Mouse (Mus musculus) CH12.LX (cell line): Measurements from ENCODE around the gene Cnr2. TPM values are rescaled to one million over a fixed set of nuclear protein-coding genes. Genes with fewer than 3 reads are reported as not detected.
A peak's percentile ranks its signal among the peaks of the same experiment; 100 is the strongest.

Experiments used
- DNase-seq: peaks from one replicate; pipeline ENCODE4 v3.0.0-alpha.2; 2013; ENCODE audit errors: extremely low read depth
- H3K27ac ChIP-seq: 2 replicates; pipeline ENCODE4 v1.5.1; 2012; ENCODE audit warnings: low read depth, mild to moderate bottlenecking, control low read depth, moderate library complexity; ENCODE audit not compliant: insufficient read depth
- H3K27me3 ChIP-seq: replicated peaks from 2 replicates; pipeline ENCODE3; 2012; ENCODE audit warnings: inconsistent platforms
- H3K36me3 ChIP-seq, 2 experiments: replicated peaks in 1 of 2; 2 replicates each; pipeline versions ENCODE3 to v1.6.1; 2012; ENCODE audit warnings: inconsistent platforms in 1 of 2, low read length in 1 of 2, mild to moderate bottlenecking in 1 of 2, mixed read lengths in 1 of 2, moderate library complexity in 1 of 2; ENCODE audit not compliant: control insufficient read depth in 1 of 2, insufficient read depth in 1 of 2
- H3K4me1 ChIP-seq, 2 experiments: 2 replicates each; pipeline ENCODE4 v1.6.1; 2012; ENCODE audit warnings: inconsistent platforms in 1 of 2, moderate library complexity in 1 of 2; ENCODE audit not compliant: insufficient read depth in 2 of 2, control insufficient read depth in 1 of 2
- H3K4me2 ChIP-seq: 2 replicates; pipeline ENCODE4 v1.6.1; 2012; ENCODE audit warnings: low read depth, mild to moderate bottlenecking, control low read depth; ENCODE audit not compliant: poor library complexity, insufficient read depth, severe bottlenecking
- H3K4me3 ChIP-seq, 3 experiments: fragments of 150-350 bp in 1 of 3; sonication (generic) in 1 of 3; replicated peaks in 1 of 3; 2 replicates each; pipeline versions ENCODE3 to v1.5.1; 2011 to 2012; ENCODE audit warnings: low read depth in 2 of 3, low read length in 2 of 3, mild to moderate bottlenecking in 2 of 3, moderate library complexity in 2 of 3, control low read depth in 1 of 3, improper control_type of control experiment in 1 of 3, inconsistent platforms in 1 of 3, mixed read lengths in 1 of 3; ENCODE audit not compliant: poor library complexity in 1 of 3
- H3K79me2 ChIP-seq: replicated peaks from 2 replicates; pipeline ENCODE4 v1.6.1; 2012; ENCODE audit warnings: mild to moderate bottlenecking, moderate library complexity; ENCODE audit not compliant: control insufficient read depth, poor library complexity, insufficient read depth, severe bottlenecking; ENCODE audit errors: extremely low read depth
- H3K9ac ChIP-seq: 2 replicates; pipeline ENCODE4 v1.6.1; 2012; ENCODE audit warnings: low read depth, mild to moderate bottlenecking, control low read depth, moderate library complexity; ENCODE audit not compliant: insufficient read depth
- H3K9me3 ChIP-seq: replicated peaks from 2 replicates; pipeline ENCODE3; 2012; ENCODE audit warnings: low read length, inconsistent platforms, mixed read lengths
- BHLHE40 ChIP-seq: IDR thresholded peaks from 2 replicates; pipeline ENCODE4 v1.6.1; 2011; ENCODE audit warnings: mild to moderate bottlenecking, low read depth, low read length, improper control_type of control experiment
- CHD1 ChIP-seq: IDR thresholded peaks from 2 replicates; pipeline ENCODE4 v1.6.1; 2012; ENCODE audit warnings: low read depth, low read length, improper control_type of control experiment, inconsistent platforms
- CHD2 ChIP-seq: IDR thresholded peaks from 2 replicates; pipeline ENCODE4 v1.6.1; 2011; ENCODE audit warnings: low read length, improper control_type of control experiment
- CTCF ChIP-seq, 2 experiments: IDR thresholded peaks in 1 of 2; conservative IDR thresholded peaks in 1 of 2; 2 replicates each; pipeline ENCODE4 v1.5.1; 2011 to 2012; ENCODE audit warnings: low read depth in 2 of 2, low read length in 2 of 2, improper control_type of control experiment in 1 of 2, inconsistent platforms in 1 of 2, mild to moderate bottlenecking in 1 of 2, moderate library complexity in 1 of 2
- E2F4 ChIP-seq: IDR thresholded peaks from 2 replicates; pipeline ENCODE4 v1.6.1; 2011; ENCODE audit warnings: low read depth, low read length, improper control_type of control experiment; ENCODE audit not compliant: insufficient replicate concordance
- ELF1 ChIP-seq: IDR thresholded peaks from 2 replicates; pipeline ENCODE4 v1.6.1; 2014; ENCODE audit warnings: low read depth, mild to moderate bottlenecking, inconsistent platforms, low read length, improper control_type of control experiment
- GABPA ChIP-seq: IDR thresholded peaks from 2 replicates; pipeline ENCODE4 v1.6.1; 2012; ENCODE audit warnings: low read depth, low read length, improper control_type of control experiment, inconsistent platforms; ENCODE audit not compliant: insufficient replicate concordance
- HCFC1 ChIP-seq: IDR thresholded peaks from 2 replicates; pipeline ENCODE4 v1.6.1; 2012; ENCODE audit warnings: low read depth, mild to moderate bottlenecking, inconsistent platforms, low read length, improper control_type of control experiment
- IRF4 ChIP-seq: IDR thresholded peaks from 2 replicates; pipeline ENCODE4 v1.6.1; 2014; ENCODE audit warnings: low read depth, mild to moderate bottlenecking, inconsistent platforms, low read length, improper control_type of control experiment
- JUN ChIP-seq: IDR thresholded peaks from 2 replicates; pipeline ENCODE4 v1.6.1; 2011; ENCODE audit warnings: low read depth, mild to moderate bottlenecking, low read length, improper control_type of control experiment, moderate library complexity; ENCODE audit not compliant: insufficient read depth
- JUND ChIP-seq: conservative IDR thresholded peaks from 2 replicates; pipeline ENCODE4 v1.6.1; 2011; ENCODE audit warnings: low read depth, low read length, improper control_type of control experiment
- KAT2A ChIP-seq: IDR thresholded peaks from 2 replicates; pipeline ENCODE4 v1.6.1; 2012; ENCODE audit warnings: low read length, improper control_type of control experiment, inconsistent platforms; ENCODE audit not compliant: insufficient replicate concordance
- MAFK ChIP-seq: IDR thresholded peaks from 2 replicates; pipeline ENCODE4 v1.6.1; 2011; ENCODE audit warnings: low read length, improper control_type of control experiment; ENCODE audit not compliant: insufficient replicate concordance
- MAX ChIP-seq: IDR thresholded peaks from 2 replicates; pipeline ENCODE4 v1.6.1; 2011; ENCODE audit warnings: low read length, improper control_type of control experiment
- MAZ ChIP-seq: IDR thresholded peaks from 2 replicates; pipeline ENCODE4 v1.6.1; 2012; ENCODE audit warnings: low read depth, mild to moderate bottlenecking, inconsistent platforms, low read length, improper control_type of control experiment, moderate library complexity
- MEF2A ChIP-seq: IDR thresholded peaks from 2 replicates; pipeline ENCODE4 v1.6.1; 2014; ENCODE audit warnings: low read depth, mild to moderate bottlenecking, inconsistent platforms, low read length, improper control_type of control experiment, borderline replicate concordance
- MXI1 ChIP-seq: IDR thresholded peaks from 2 replicates; pipeline ENCODE4 v1.6.1; 2011; ENCODE audit warnings: mild to moderate bottlenecking, low read depth, low read length, improper control_type of control experiment
- MYC ChIP-seq: IDR thresholded peaks from 2 replicates; pipeline ENCODE4 v1.6.1; 2011; ENCODE audit warnings: low read depth, mild to moderate bottlenecking, improper control_type of control experiment, low read length
- NELFE ChIP-seq: IDR thresholded peaks from 2 replicates; pipeline ENCODE4 v1.6.1; 2011; ENCODE audit warnings: low read depth, low read length, improper control_type of control experiment
- NRF1 ChIP-seq: IDR thresholded peaks from 2 replicates; pipeline ENCODE4 v1.6.1; 2014; ENCODE audit warnings: low read depth, mild to moderate bottlenecking, inconsistent platforms, low read length, improper control_type of control experiment, moderate library complexity
- POLR2AphosphoS2 ChIP-seq: IDR thresholded peaks from 2 replicates; pipeline ENCODE4 v1.6.1; 2011; ENCODE audit warnings: low read depth, low read length, improper control_type of control experiment
- RAD21 ChIP-seq: IDR thresholded peaks from 2 replicates; pipeline ENCODE4 v1.6.1; 2011; ENCODE audit warnings: low read depth, mild to moderate bottlenecking, low read length, improper control_type of control experiment, moderate library complexity
- SIN3A ChIP-seq: IDR thresholded peaks from 2 replicates; pipeline ENCODE4 v1.6.1; 2012; ENCODE audit warnings: low read length, improper control_type of control experiment, inconsistent platforms
- SMC3 ChIP-seq: IDR thresholded peaks from 2 replicates; pipeline ENCODE4 v1.6.1; 2011; ENCODE audit warnings: low read depth, low read length, improper control_type of control experiment
- TBP ChIP-seq: conservative IDR thresholded peaks from 2 replicates; pipeline ENCODE4 v1.6.1; 2011; ENCODE audit warnings: low read depth, low read length, improper control_type of control experiment
- USF1 ChIP-seq: IDR thresholded peaks from 2 replicates; pipeline ENCODE4 v1.6.1; 2014; ENCODE audit warnings: low read depth, mild to moderate bottlenecking, inconsistent platforms, low read length, improper control_type of control experiment
- USF2 ChIP-seq: conservative IDR thresholded peaks from 2 replicates; pipeline ENCODE4 v1.6.1; 2011; ENCODE audit warnings: low read depth, low read length, improper control_type of control experiment
- ZC3H11A ChIP-seq: IDR thresholded peaks from 2 replicates; pipeline ENCODE4 v1.6.1; 2012; ENCODE audit warnings: low read depth, mild to moderate bottlenecking, inconsistent platforms, low read length, improper control_type of control experiment
- ZKSCAN1 ChIP-seq: IDR thresholded peaks from 2 replicates; pipeline ENCODE4 v1.6.1; 2012; ENCODE audit warnings: low read depth, inconsistent platforms, low read length, improper control_type of control experiment, borderline replicate concordance
- ZMIZ1 ChIP-seq: IDR thresholded peaks from 2 replicates; pipeline ENCODE4 v1.6.1; 2012; ENCODE audit warnings: low read depth, mild to moderate bottlenecking, inconsistent platforms, low read length, improper control_type of control experiment
- ZNF384 ChIP-seq: IDR thresholded peaks from 2 replicates; pipeline ENCODE4 v1.6.1; 2012; ENCODE audit warnings: low read depth, low read length, improper control_type of control experiment, inconsistent platforms
- dilution Hi-C: fragments of 300-500 bp; cut with MboI; formaldehyde crosslinking; loops from 2 replicates; pipeline ENCODE4 v1.14.3; 2020; ENCODE audit warnings: low sequenced_read_pairs; ENCODE audit not compliant: extremely low pct_unique_long_range_greater_than_20kb, extremely low pct_ligation_motif_present
- in situ Hi-C: fragments of 300-500 bp; cut with MboI; formaldehyde crosslinking; loops from 3 replicates; pipeline ENCODE4 v1.14.3; 2019; ENCODE audit warnings: low sequenced_read_pairs, low pct_ligation_motif_present, low pct_unique_long_range_greater_than_20kb, mixed read lengths
- polyA plus RNA-seq: library from polyadenylated mRNA; unstranded; fragments of >175 nt; gene quantifications from 2 replicates; pipeline ENCODE4 v1.2.1, GENCODE M21; 2012; ENCODE audit warnings: low read depth; ENCODE audit not compliant: insufficient read length
- total RNA-seq, 2 experiments: library from RNA; depleted of rRNA; stranded (reverse); fragments of 300-350 nt in 1 of 2; fragments of >200 nt in 1 of 2; gene quantifications; 2 replicates each; pipeline ENCODE4 v1.2.3; 2012 to 2014

Gene Cnr2
- total and polyA plus RNA-seq, 3 experiments = 5.6 to 13.8 (median 10.6) TPM

GRCm38 (mm10) chr4:135892884-135893283 is 2.3 kb upstream of the Cnr2 start:
- no peak overlapping the region for H3K9ac ChIP-seq
- H3K36me3 ChIP-seq = no peaks in the 10 kb centered on the region
- H3K4me1 ChIP-seq = peaks cover 19 to 38% of the 10 kb centered on the region in 2 experiments
- no peaks in the 10 kb centered on the region for H3K27me3 ChIP-seq
- DNase-seq = no peak
- H3K4me2 ChIP-seq = no peak overlapping the region
- peaks cover 2% of the 10 kb centered on the region for H3K9me3 ChIP-seq
- in situ Hi-C loops = no loop called here
- dilution Hi-C loops = no loop called here
- H3K79me2 ChIP-seq = no peaks in the 10 kb centered on the region
- no peak overlapping the region for H3K4me3 ChIP-seq
- TF ChIP-seq ELF1 (no peak), SMC3 (peak; percentile 78), JUND (no peak), RAD21 (peak; percentile 75), HCFC1 (no peak), ZC3H11A (0 out of 2 replicates have a peak, but pooled peaks have one; percentile 9), CTCF (conservative IDR thresholded peaks at IDR 0.05 in 1 of 2, IDR thresholded peaks at IDR 0.05 in 1 of 2; ENCODE audit: low read depth in 2 of 2, low read length in 2 of 2) (peak in 1 of 2 experiments; percentile 75; a peak in 2 of 4 replicates)
- no peak overlapping the region for H3K27ac ChIP-seq

GRCm38 (mm10) chr4:135896157-135896556 is 963 bp downstream of the Cnr2 start:
- Histone ChIP-seq H3K79me2 (no peaks in the 10 kb centered on the region), H3K9me3 (peaks cover 2% of the 10 kb centered on the region), H3K4me2 (peak overlapping the region; percentile 80; the same call in 1 of the 2 replicates), H3K27me3 (no peaks in the 10 kb centered on the region), H3K9ac (peak overlapping the region; percentile 68), H3K4me1 (peaks cover 28 to 59% of the 10 kb centered on the region in 2 experiments), H3K4me3 (peak overlapping the region; percentile 26 to 64 (median 55)), H3K36me3 (no peaks in the 10 kb centered on the region), H3K27ac (peak overlapping the region; percentile 48; the same call in 1 of the 2 replicates)
- in situ Hi-C loops = loop anchor here (5.0 kb wide), 1 partner anchor 156 kb away; the partner anchor contains the start of gene Rpl11
- dilution Hi-C loops = no loop called here
- peak; percentile 87 for DNase-seq
- no peak for TF ChIP-seq TBP
- peak; percentile 55; the same call in 1 of the 2 replicates for TF ChIP-seq SIN3A
- TF ChIP-seq GABPA = no peak
- TF ChIP-seq RAD21 = no peak; the same call in none of the 2 replicates
- TF ChIP-seq SMC3 = no peak; the same call in 1 of the 2 replicates
- no peak for TF ChIP-seq JUND
- 0 out of 2 replicates have a peak, but pooled peaks have one; percentile 52 for TF ChIP-seq KAT2A
- peak in 1 of 2 experiments; percentile 33; a peak in 2 of 4 replicates for TF ChIP-seq CTCF (conservative IDR thresholded peaks at IDR 0.05 in 1 of 2, IDR thresholded peaks at IDR 0.05 in 1 of 2; ENCODE audit: low read depth in 2 of 2, low read length in 2 of 2)
- TF ChIP-seq NRF1 = no peak
- no peak for TF ChIP-seq MXI1
- no peak for TF ChIP-seq MEF2A
- TF ChIP-seq MAX = no peak
- TF ChIP-seq E2F4 = no peak
- TF ChIP-seq CHD1 = 0 out of 2 replicates have a peak, but pooled peaks have one; percentile 52
- TF ChIP-seq ELF1 = peak; percentile 28; the same call in 1 of the 2 replicates
- TF ChIP-seq MAZ = 0 out of 2 replicates have a peak, but pooled peaks have one; percentile 54
- TF ChIP-seq MYC = no peak
- no peak for TF ChIP-seq CHD2
- TF ChIP-seq IRF4 = 0 out of 2 replicates have a peak, but pooled peaks have one; percentile 30
- TF ChIP-seq ZNF384 = no peak
- no peak for TF ChIP-seq JUN
- no peak for TF ChIP-seq NELFE
- no peak for TF ChIP-seq USF1
- TF ChIP-seq ZMIZ1 = no peak
- no peak for TF ChIP-seq USF2
- peak; percentile 64 for TF ChIP-seq BHLHE40
- TF ChIP-seq POLR2AphosphoS2 = no peak
- TF ChIP-seq ZKSCAN1 = no peak
- 0 out of 2 replicates have a peak, but pooled peaks have one; percentile 34 for TF ChIP-seq MAFK
